Mouse (Mus musculus) lung, embryonic 14.5 days (tissue): ENCODE results near the gene Aaas. TPM values are rescaled to one million over a fixed set of nuclear protein-coding genes. Genes with fewer than 3 reads are reported as not detected.
A peak's percentile ranks its signal among the peaks of the same experiment; 100 is the strongest.

Experiments
- ATAC-seq: fragments of 200-750 bp; cut with Nextera tagmentation; 2 replicates; pipeline ENCODE4 v1.8.0; 2017; ENCODE audit warnings: mild to moderate bottlenecking, moderate TSS enrichment, moderate library complexity; ENCODE audit not compliant: insufficient read depth
- DNase-seq: peaks from one replicate; pipeline ENCODE4 v3.0.0-alpha.2; 2015
- H3K27ac ChIP-seq: fragments of 300-500 bp; sonication (generic); 2 replicates; pipeline ENCODE4 v1.5.1; 2014; ENCODE audit warnings: low read depth, mild to moderate bottlenecking, moderate library complexity
- H3K27me3 ChIP-seq: fragments of 300-500 bp; sonication (generic); 2 replicates; pipeline ENCODE4 v1.6.1; 2014; ENCODE audit warnings: low read length, control low read depth; ENCODE audit not compliant: insufficient read depth
- H3K36me3 ChIP-seq: fragments of 300-500 bp; sonication (generic); 2 replicates; pipeline ENCODE4 v1.6.1; 2014; ENCODE audit warnings: control low read depth; ENCODE audit not compliant: insufficient read depth
- H3K4me1 ChIP-seq: fragments of 300-500 bp; sonication (generic); 2 replicates; pipeline ENCODE4 v1.6.1; 2014; ENCODE audit warnings: antibody characterized with exemption, control low read depth; ENCODE audit not compliant: insufficient read depth
- H3K4me2 ChIP-seq: fragments of 300-500 bp; sonication (generic); 2 replicates; pipeline ENCODE4 v1.6.1; 2014; ENCODE audit warnings: mild to moderate bottlenecking
- H3K4me3 ChIP-seq: fragments of 300-500 bp; sonication (generic); 2 replicates; pipeline ENCODE4 v1.5.1; 2014; ENCODE audit warnings: low read depth, low read length
- H3K9ac ChIP-seq: fragments of 300-500 bp; sonication (generic); 2 replicates; pipeline ENCODE4 v1.6.1; 2014
- H3K9me3 ChIP-seq: fragments of 300-500 bp; sonication (generic); 2 replicates; pipeline ENCODE4 v1.6.1; 2016; ENCODE audit warnings: low read depth, low read length, control low read depth
- CTCF ChIP-seq: IDR thresholded peaks from 2 replicates; pipeline ENCODE4 v1.5.1; 2016; ENCODE audit warnings: antibody characterized with exemption, low read depth
- WGBS: fragments of 180-500 bp; shearing (Covaris S2); extraction: QIAGEN DNeasy Blood & Tissue Kit; methylation state at CpG from one replicate; pipeline ENCODE4 v1.1.7; 2014; 5-methylcytosine and 5-hydroxymethylcytosine counted together
- polyA plus RNA-seq: library from polyadenylated mRNA; unstranded; fragments of >200 nt; fragmentation: Nextera tagmentation; extraction: Ambion mirVana; gene quantifications from 2 replicates; pipeline ENCODE4 v1.2.1, GENCODE M21; 2014

Gene Aaas
- polyA plus RNA-seq, 1 experiment from 2014 or later = 103 TPM

DNA sequence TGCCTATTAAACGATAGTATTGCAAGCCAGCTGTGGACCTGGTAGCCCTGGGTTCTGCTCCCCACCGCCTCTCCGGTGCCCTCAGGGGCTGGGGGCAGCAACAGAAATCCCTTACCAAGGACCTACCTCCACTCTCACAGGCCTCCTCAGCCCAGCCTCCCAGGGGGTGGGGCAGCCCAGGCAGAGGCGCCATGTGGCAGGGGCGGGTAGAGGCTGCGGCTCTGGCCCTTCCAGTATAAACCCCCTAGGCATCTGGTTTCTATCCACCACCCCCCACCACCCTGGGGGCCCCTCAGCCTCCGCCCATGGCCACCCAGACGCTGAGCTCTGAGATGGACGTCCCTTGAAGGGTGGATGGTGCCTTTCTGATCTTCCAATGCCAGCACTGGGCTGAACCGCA, 20.2 kb upstream of the Aaas start:
- H3K9me3 ChIP-seq = no peaks in the 10 kb centered on the region
- H3K9ac ChIP-seq = peak overlapping the region; percentile 1
- TF ChIP-seq CTCF = no peak
- H3K4me3 ChIP-seq = no peak overlapping the region
- H3K4me2 ChIP-seq = peak overlapping the region; percentile 44
- H3K27ac ChIP-seq = no peak overlapping the region; the same call in 1 of the 2 replicates
- H3K27me3 ChIP-seq = 0 out of 2 replicates have a peak, but pooled peaks cover 1% of the 10 kb centered on the region
- H3K36me3 ChIP-seq = no peaks in the 10 kb centered on the region
- peaks cover 3% of the 10 kb centered on the region; the same call in 1 of the 2 replicates for H3K4me1 ChIP-seq
- WGBS = 4% methylated on average over 10 of the region's 10 CpGs
- peak; percentile 53 for DNase-seq
- ATAC-seq = peak; percentile 77

DNA sequence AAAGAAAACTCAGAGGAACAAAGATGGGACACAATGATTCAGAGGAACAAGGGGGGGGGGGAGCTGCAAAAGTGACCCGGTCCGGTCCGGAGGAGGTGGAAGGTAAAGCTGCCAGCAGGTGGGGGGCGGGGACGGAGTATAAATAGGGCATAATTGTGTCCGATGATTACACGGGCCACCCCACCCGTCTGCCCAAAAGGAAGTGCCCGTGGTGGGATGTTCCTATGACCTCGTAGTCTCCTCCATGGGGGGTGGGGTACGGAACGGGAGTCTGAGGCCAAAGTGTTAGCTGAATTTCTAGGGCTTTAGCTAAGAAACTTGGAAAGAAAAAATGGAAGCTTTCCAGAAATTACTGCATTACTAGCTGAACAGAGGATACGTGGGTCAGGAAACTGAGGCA, 19.4 kb upstream of the Aaas start:
- no peak for TF ChIP-seq CTCF
- H3K4me3 ChIP-seq = no peak overlapping the region
- ATAC-seq (no peak), DNase-seq (no peak)
- H3K27me3 ChIP-seq = peaks cover 3% of the 10 kb centered on the region; the same call in 1 of the 2 replicates
- WGBS = 20% methylated on average over 13 of the region's 13 CpGs
- peaks cover 3% of the 10 kb centered on the region; the same call in 1 of the 2 replicates for H3K4me1 ChIP-seq
- H3K4me2 ChIP-seq = peak overlapping the region; percentile 44
- H3K36me3 ChIP-seq = no peaks in the 10 kb centered on the region
- no peaks in the 10 kb centered on the region for H3K9me3 ChIP-seq
- H3K27ac ChIP-seq = peak overlapping the region; percentile 6; the same call in 1 of the 2 replicates
- no peak overlapping the region for H3K9ac ChIP-seq

DNA sequence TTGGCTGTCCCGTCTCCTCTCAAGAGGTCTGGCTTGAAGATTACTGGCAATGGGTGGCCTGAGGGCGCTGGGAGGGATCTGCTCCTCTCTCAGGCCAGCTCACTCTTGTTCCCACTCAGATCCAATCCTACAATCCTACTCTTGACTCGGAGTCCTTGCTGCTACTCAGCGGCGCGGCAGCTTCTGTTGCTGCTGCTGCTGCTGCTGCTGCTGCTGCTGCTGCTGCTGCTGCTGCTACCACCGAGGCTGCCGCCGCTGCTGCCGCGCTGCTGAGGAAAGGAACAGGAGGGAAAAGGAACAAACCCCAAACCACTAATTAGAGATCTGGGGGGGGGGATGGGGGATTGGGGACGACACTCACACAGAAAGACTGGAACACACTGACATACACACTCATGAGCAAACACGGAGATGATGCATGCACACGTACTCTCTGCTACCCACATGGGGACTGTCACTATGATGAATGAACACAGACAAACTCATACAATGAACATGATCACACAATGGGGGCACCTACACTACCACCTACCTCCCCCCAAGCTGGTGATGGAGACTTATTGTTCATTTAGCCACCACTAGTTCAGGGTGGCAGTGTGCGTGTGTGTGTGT, 16.3 kb upstream of the Aaas start, which contains the start of gene Sp7:
Sp7 (minus strand) TSS at position 450 of the 612 bp plus-strand sequence.
- ATAC-seq (no peak), DNase-seq (peak; percentile 57)
- Histone ChIP-seq H3K9me3 (no peaks in the 10 kb centered on the region), H3K4me1 (peaks cover 9% of the 10 kb centered on the region), H3K27ac (no peak within 1 kb of the TSS), H3K4me2 (peak within 1 kb of the TSS; percentile 61), H3K27me3 (peaks cover 3% of the 10 kb centered on the region; the same call in 1 of the 2 replicates), H3K4me3 (peak within 1 kb of the TSS; percentile 25), H3K9ac (peak within 1 kb of the TSS; percentile 49), H3K36me3 (no peaks in the 10 kb centered on the region)
- peak; percentile 18; the same call in 1 of the 2 replicates for TF ChIP-seq CTCF
- WGBS = 6% methylated on average over 15 of the region's 15 CpGs

DNA sequence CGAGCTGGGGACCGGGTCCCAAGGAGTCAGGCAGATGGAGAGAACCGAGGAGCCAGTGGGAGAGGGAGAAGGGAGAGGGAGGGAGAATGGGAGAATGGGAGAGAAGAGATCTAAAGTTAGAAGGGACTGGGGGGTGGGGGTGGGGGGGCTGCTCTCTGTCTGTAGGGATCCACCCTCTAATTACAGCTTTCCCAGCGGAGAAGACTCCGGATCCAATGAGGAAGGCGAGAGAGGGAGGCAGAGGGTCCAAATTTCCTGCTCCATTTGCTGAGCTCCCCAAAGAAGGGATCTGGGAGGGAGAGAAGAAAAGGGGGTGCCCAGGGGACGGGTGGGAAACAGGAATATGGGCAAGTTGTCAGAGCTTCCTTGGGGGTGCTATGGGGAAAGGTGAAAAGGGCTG, 15.7 kb upstream of the Aaas start:
- WGBS = 15% methylated on average over 7 of the region's 7 CpGs

DNA sequence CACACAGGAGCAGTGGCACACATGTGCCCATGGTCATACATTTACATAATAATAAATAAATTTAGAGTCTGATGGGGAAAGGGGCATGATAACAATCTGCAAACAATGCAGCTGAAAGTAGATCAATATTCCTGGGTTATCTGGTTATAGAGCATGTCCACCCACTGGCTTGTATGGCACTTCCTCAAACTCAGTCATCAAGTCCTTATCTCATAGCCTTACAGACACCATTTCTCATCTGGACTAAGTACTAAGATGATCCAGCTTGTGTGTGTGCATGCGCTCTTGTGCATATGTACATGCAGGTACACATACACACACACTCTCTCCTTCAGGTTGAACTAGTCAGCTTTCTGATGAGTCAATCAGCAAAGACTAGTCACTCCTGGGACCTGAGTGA, 14.1 kb upstream of the Aaas start:
- no peak overlapping the region for H3K27ac ChIP-seq
- no peak overlapping the region for H3K9ac ChIP-seq
- ATAC-seq = no peak
- 82% methylated on average over 1 of the region's 1 CpGs for WGBS
- no peak overlapping the region for H3K4me2 ChIP-seq
- H3K4me1 ChIP-seq = peaks cover 6% of the 10 kb centered on the region; the same call in 1 of the 2 replicates
- no peak for DNase-seq
- no peaks in the 10 kb centered on the region for H3K9me3 ChIP-seq
- peaks cover 3% of the 10 kb centered on the region; the same call in 1 of the 2 replicates for H3K27me3 ChIP-seq
- no peaks in the 10 kb centered on the region for H3K36me3 ChIP-seq
- H3K4me3 ChIP-seq = no peak overlapping the region
- no peak for TF ChIP-seq CTCF

More for the DNA sequence above, 15.7 kb upstream of the Aaas start:
- no peak for DNase-seq
- Histone ChIP-seq H3K36me3 (no peaks in the 10 kb centered on the region), H3K27me3 (peaks cover 3% of the 10 kb centered on the region; the same call in 1 of the 2 replicates), H3K4me2 (peak overlapping the region; percentile 61), H3K9me3 (no peaks in the 10 kb centered on the region), H3K4me3 (peak overlapping the region; percentile 25), H3K4me1 (peaks cover 9% of the 10 kb centered on the region), H3K9ac (peak overlapping the region; percentile 49), H3K27ac (no peak overlapping the region)
- no peak for ATAC-seq
- TF ChIP-seq CTCF = no peak

DNA sequence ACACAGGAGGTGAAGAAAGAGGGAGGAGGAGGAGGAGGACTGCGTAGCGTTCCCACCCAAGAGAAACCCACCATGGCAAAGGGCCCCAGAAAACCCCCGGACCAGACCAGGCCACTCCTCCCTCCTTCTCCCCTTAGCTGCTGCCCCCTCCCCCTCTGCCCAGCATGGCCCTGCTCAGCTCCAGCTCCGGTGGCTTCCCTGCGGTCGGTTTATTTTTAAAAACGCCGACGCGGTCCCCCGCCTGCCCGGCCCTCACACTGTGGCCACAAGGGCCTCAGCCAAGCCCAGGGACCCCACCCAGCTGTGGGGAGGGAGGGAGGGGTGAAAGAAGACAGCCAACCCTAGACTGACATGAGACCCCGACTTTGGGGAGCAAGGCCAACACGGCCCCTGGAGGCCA, 12.1 kb upstream of the Aaas start:
- TF ChIP-seq CTCF = no peak
- peaks cover 18% of the 10 kb centered on the region for H3K27me3 ChIP-seq
- H3K4me3 ChIP-seq = peak overlapping the region; percentile 16; the same call in 1 of the 2 replicates
- peak overlapping the region; percentile 68 for H3K27ac ChIP-seq
- WGBS = 4% methylated on average over 14 of the region's 14 CpGs
- ATAC-seq (peak; percentile 44; the same call in 1 of the 2 replicates), DNase-seq (peak; percentile 48)
- no peaks in the 10 kb centered on the region for H3K36me3 ChIP-seq
- H3K4me2 ChIP-seq = peak overlapping the region; percentile 55
- H3K9me3 ChIP-seq = no peaks in the 10 kb centered on the region
- H3K9ac ChIP-seq = peak overlapping the region; percentile 51
- peaks cover 9% of the 10 kb centered on the region for H3K4me1 ChIP-seq

DNA sequence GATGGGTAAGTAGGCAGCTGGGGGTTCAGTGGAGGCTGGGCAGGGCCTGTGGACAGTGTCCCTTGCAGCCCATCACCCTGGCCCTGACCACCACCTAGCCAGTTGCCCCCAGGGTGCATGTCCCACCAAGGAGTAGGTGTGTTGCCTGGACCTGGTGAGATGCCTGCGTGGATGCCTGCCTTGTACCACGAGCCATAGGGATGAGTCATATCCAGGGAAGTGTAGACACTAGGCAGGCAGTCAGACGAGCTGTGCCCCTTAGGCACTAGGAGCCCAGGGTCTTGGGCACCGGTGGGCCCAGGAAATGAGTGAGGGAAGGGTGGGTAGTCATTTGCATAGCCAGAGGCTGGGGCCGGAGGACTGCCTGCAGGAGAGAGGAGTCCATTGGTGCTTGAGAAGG, 8.3 kb upstream of the Aaas start:
- H3K4me1 ChIP-seq = peaks cover 14% of the 10 kb centered on the region
- peaks cover 23% of the 10 kb centered on the region for H3K27me3 ChIP-seq
- no peak overlapping the region for H3K9ac ChIP-seq
- DNase-seq = no peak
- no peak for TF ChIP-seq CTCF
- WGBS = 24% methylated on average over 5 of the region's 5 CpGs
- no peak overlapping the region for H3K4me3 ChIP-seq
- H3K27ac ChIP-seq = no peak overlapping the region
- peak overlapping the region; percentile 52 for H3K4me2 ChIP-seq
- H3K9me3 ChIP-seq = no peaks in the 10 kb centered on the region
- no peaks in the 10 kb centered on the region for H3K36me3 ChIP-seq
- ATAC-seq = no peak
